ENCODE assay signal across 13 mouse cellular contexts in genomic region chr16:21996881-21997641, GRCm38 (mm10). TPM values are rescaled to one million over a fixed set of nuclear protein-coding genes. Genes with fewer than 3 reads are reported as not detected.
DNase-seq lines count a peak whose midpoint lies in the region; ATAC-seq lines count a peak whose summit lies in the region.
"Had no signal": no experiment of that assay in that cellular context is flagged by ENCODE, and none has a peak within 500 bp of the region (broad histone marks: within the 10 kb centered on the region; RNA-seq: fewer than 3 reads in every experiment).

No protein-coding gene starts in this region.

- H3K27ac ChIP-seq in intestine, embryonic 16.5 days (ENCODE audit: low read length), result peak overlapping the region; percentile 74
- peak overlapping the region; percentile 90 for H3K27ac ChIP-seq in lung, embryonic 16.5 days (ENCODE audit: low read length)
- H3K27ac ChIP-seq in hindbrain, embryonic 14.5 days, result no peak overlapping the region
- H3K27ac ChIP-seq: embryonic facial prominence, embryonic 13.5 days; midbrain, embryonic 15.5 days had no signal

- 25% methylated on average over 5 of the region's 5 CpGs for WGBS in intestine, embryonic 16.5 days
- WGBS in lung, embryonic 16.5 days, result 19% methylated on average over 5 of the region's 5 CpGs
- WGBS in hindbrain, embryonic 14.5 days, result 68% methylated on average over 5 of the region's 5 CpGs

- DNase-seq in urinary bladder, postnatal 25 days (ENCODE audit: low spot score), result peak; percentile 34
- DNase-seq in urinary bladder, postnatal 10 days (ENCODE audit: low spot score), result no peak
- DNase-seq in yolk sac, embryonic 10.5 days (ENCODE audit: low spot score), result peak; percentile 63
- DNase-seq in layer of hippocampus, adult 9-11 months, result no peak
- DNase-seq in hindbrain, embryonic 14.5 days (ENCODE audit: low spot score), result no peak
- no peak for DNase-seq in gastrocnemius, postnatal 4 days (ENCODE audit: low spot score in 2 of 2)
- DNase-seq: adrenal gland, adult 2 months; cerebellum, adult 2 months; kidney, adult 11 months had no signal

- no peaks in the 10 kb centered on the region for H3K9me3 ChIP-seq in intestine, embryonic 16.5 days (ENCODE audit: control insufficient read depth, low read length)
- H3K9me3 ChIP-seq in lung, embryonic 16.5 days (ENCODE audit: control insufficient read depth, low read length), result no peaks in the 10 kb centered on the region
- H3K9me3 ChIP-seq in hindbrain, embryonic 14.5 days (ENCODE audit: control insufficient read depth, low read length), result no peaks in the 10 kb centered on the region
- H3K9me3 ChIP-seq: embryonic facial prominence, embryonic 13.5 days; midbrain, embryonic 15.5 days had no signal

- peak; percentile 88 for ATAC-seq in intestine, embryonic 16.5 days
- ATAC-seq in lung, embryonic 16.5 days (ENCODE audit: low read depth), result peak; percentile 86
- no peak for ATAC-seq in hindbrain, embryonic 14.5 days (ENCODE audit: low FRiP score)
- ATAC-seq: midbrain, embryonic 15.5 days had no signal

- no peak overlapping the region for H3K9ac ChIP-seq in intestine, embryonic 16.5 days (ENCODE audit: low read depth, low read length)
- H3K9ac ChIP-seq in lung, embryonic 16.5 days (ENCODE audit: low read length), result no peak overlapping the region
- H3K9ac ChIP-seq in hindbrain, embryonic 14.5 days, result no peak overlapping the region
- H3K9ac ChIP-seq: embryonic facial prominence, embryonic 13.5 days; midbrain, embryonic 15.5 days had no signal

- no peaks in the 10 kb centered on the region for H3K27me3 ChIP-seq in intestine, embryonic 16.5 days (replicated peaks; ENCODE audit: control insufficient read depth, insufficient read depth, low read length)
- H3K27me3 ChIP-seq in lung, embryonic 16.5 days (ENCODE audit: control insufficient read depth, insufficient read depth, low read depth, low read length), result no peaks in the 10 kb centered on the region; the same call in 1 of the 2 replicates
- no peaks in the 10 kb centered on the region for H3K27me3 ChIP-seq in hindbrain, embryonic 14.5 days (ENCODE audit: control insufficient read depth, insufficient read depth, low read length)
- H3K27me3 ChIP-seq: midbrain, embryonic 15.5 days had no signal

- H3K4me3 ChIP-seq in intestine, embryonic 16.5 days (ENCODE audit: low read length), result no peak overlapping the region
- no peak overlapping the region for H3K4me3 ChIP-seq in lung, embryonic 16.5 days (ENCODE audit: low read length)
- no peak overlapping the region for H3K4me3 ChIP-seq in hindbrain, embryonic 14.5 days (replicated peaks; ENCODE audit: low read length)
- H3K4me3 ChIP-seq: embryonic facial prominence, embryonic 13.5 days; midbrain, embryonic 15.5 days had no signal

- H3K36me3 ChIP-seq in intestine, embryonic 16.5 days (ENCODE audit: control insufficient read depth, insufficient read depth, low read length), result no peaks in the 10 kb centered on the region
- H3K36me3 ChIP-seq in lung, embryonic 16.5 days (ENCODE audit: control insufficient read depth, insufficient read depth, low read length), result no peaks in the 10 kb centered on the region
- H3K36me3 ChIP-seq in hindbrain, embryonic 14.5 days (replicated peaks; ENCODE audit: control insufficient read depth, insufficient read depth), result no peaks in the 10 kb centered on the region
- H3K36me3 ChIP-seq: embryonic facial prominence, embryonic 13.5 days; midbrain, embryonic 15.5 days had no signal

- H3K4me2 ChIP-seq in intestine, embryonic 16.5 days (ENCODE audit: low read depth, low read length), result 0 out of 2 replicates have a peak overlapping the region, but pooled peaks have one; percentile 8
- H3K4me2 ChIP-seq in lung, embryonic 16.5 days (ENCODE audit: low read depth, low read length), result peak overlapping the region; percentile 16; the same call in 1 of the 2 replicates
- no peak overlapping the region for H3K4me2 ChIP-seq in hindbrain, embryonic 14.5 days (replicated peaks)
- H3K4me2 ChIP-seq: embryonic facial prominence, embryonic 13.5 days; midbrain, embryonic 15.5 days had no signal

- peaks cover 15% of the 10 kb centered on the region for H3K4me1 ChIP-seq in intestine, embryonic 16.5 days (ENCODE audit: control insufficient read depth, insufficient read depth, low read length)
- H3K4me1 ChIP-seq in lung, embryonic 16.5 days (replicated peaks; ENCODE audit: control insufficient read depth, insufficient read depth, low read length), result peaks cover 15% of the 10 kb centered on the region
- H3K4me1 ChIP-seq in hindbrain, embryonic 14.5 days (replicated peaks; ENCODE audit: control insufficient read depth, insufficient read depth, low read length), result no peaks in the 10 kb centered on the region; the same call in 1 of the 2 replicates

RNA-seq across cellular contexts. Expression of gene Liph, which starts 1.6 kb away (rescaled TPM):
- polyA plus RNA-seq in intestine, embryonic 16.5 days (2015; fragmentation: Nextera tagmentation; extraction: Ambion mirVana), result 39.0 and 40.8 TPM in 2 replicates
- polyA plus RNA-seq in lung, embryonic 16.5 days (2015; fragmentation: Nextera tagmentation; extraction: Ambion mirVana), result 2.7 and 3.6 TPM in 2 replicates
- polyA plus RNA-seq in hindbrain, embryonic 14.5 days (2014; fragmentation: Nextera tagmentation; extraction: Ambion mirVana), result 0.29 and 0.68 TPM in 2 replicates
- under 1 TPM; 0.16 to 0.52 TPM for total RNA-seq in gastrocnemius, postnatal 4 days (2021)
- polyA plus RNA-seq: adrenal gland, adult 2 months had no signal

RNA-seq across cellular contexts. Expression of gene Senp2, which starts 12.2 kb away (rescaled TPM):
- polyA plus RNA-seq in intestine, embryonic 16.5 days (2015; fragmentation: Nextera tagmentation; extraction: Ambion mirVana), result 28.2 and 29.5 TPM in 2 replicates
- 42.1 and 44.5 TPM in 2 replicates for polyA plus RNA-seq in lung, embryonic 16.5 days (2015; fragmentation: Nextera tagmentation; extraction: Ambion mirVana)
- polyA plus RNA-seq in hindbrain, embryonic 14.5 days (2014; fragmentation: Nextera tagmentation; extraction: Ambion mirVana), result 52.2 and 54.2 TPM in 2 replicates
- 10 to 100 TPM; 24.1 to 28.0 TPM for total RNA-seq in gastrocnemius, postnatal 4 days (2021)

RNA-seq across cellular contexts. Expression of gene Tmem41a, which starts 49.7 kb away (rescaled TPM):
- 102 and 113 TPM in 2 replicates for polyA plus RNA-seq in intestine, embryonic 16.5 days (2015; fragmentation: Nextera tagmentation; extraction: Ambion mirVana)
- polyA plus RNA-seq in lung, embryonic 16.5 days (2015; fragmentation: Nextera tagmentation; extraction: Ambion mirVana), result 19.8 and 23.1 TPM in 2 replicates
- polyA plus RNA-seq in hindbrain, embryonic 14.5 days (2014; fragmentation: Nextera tagmentation; extraction: Ambion mirVana), result 50.5 and 52.1 TPM in 2 replicates
- 1 to 10 TPM; 8.6 to 9.1 TPM for total RNA-seq in gastrocnemius, postnatal 4 days (2021)

Comparison
In these comparisons a context has a peak if more than half of its experiments do, and no peak if none do; other contexts are left out.
1. DNase-seq: peak in urinary bladder, postnatal 25 days (single experiment) and yolk sac, embryonic 10.5 days (single experiment); none in urinary bladder, postnatal 10 days (single experiment), layer of hippocampus, adult 9-11 months (single experiment), hindbrain, embryonic 14.5 days (single experiment) and gastrocnemius, postnatal 4 days (0 of 2).